Mouse (Mus musculus) cerebellum, postnatal 14 days (tissue): ENCODE measurements around the gene Hspa2.
A peak's percentile ranks its signal among the peaks of the same experiment; 100 is the strongest.

Source experiments
- DNase-seq, 2 experiments: peaks; one replicate each; pipeline ENCODE4 v3.0.0; 2021; ENCODE audit warnings: mixed read lengths in 2 of 2

Gene Hspa2

DNA sequence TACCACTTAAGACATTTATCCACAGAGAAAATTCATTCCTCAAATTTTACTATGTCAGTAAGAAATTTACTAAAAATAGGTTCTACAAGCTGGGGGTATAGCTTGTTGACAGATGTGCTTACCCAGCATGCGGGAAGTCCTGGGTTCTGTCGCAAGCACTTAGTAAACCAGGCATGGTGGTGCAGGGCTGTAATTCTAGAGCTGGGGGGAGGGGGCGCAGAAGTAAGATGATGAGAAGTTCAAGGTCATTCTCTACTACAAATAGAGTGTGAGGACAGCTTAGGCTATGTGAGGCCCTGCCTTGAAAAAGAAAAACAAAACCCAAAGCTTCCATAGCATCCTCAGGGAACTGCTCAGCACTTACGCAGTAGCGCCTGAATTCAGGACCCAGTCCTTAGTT is 25.4 kb upstream of the Hspa2 start:
- no peak for DNase-seq

DNA sequence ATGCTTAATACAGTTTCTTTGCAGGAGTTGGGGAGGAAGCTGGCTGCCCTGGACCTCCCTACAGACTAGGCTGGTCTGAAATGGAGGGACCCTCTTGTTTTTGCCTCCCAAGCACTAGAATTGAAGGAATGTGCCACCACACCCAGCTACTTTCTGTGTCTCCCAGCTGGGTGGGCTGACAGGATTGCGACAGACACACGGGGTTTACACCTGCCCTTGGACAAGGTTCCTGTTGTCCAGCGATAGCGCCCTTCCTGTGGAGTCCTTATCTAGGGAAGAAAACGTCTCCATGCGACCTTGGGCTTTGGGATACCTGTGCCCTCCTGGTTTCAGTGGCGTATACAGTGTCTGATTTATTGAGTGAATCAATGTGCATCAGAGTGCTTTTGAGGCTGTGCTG is 23.8 kb upstream of the Hspa2 start:
- no peak for DNase-seq

DNA sequence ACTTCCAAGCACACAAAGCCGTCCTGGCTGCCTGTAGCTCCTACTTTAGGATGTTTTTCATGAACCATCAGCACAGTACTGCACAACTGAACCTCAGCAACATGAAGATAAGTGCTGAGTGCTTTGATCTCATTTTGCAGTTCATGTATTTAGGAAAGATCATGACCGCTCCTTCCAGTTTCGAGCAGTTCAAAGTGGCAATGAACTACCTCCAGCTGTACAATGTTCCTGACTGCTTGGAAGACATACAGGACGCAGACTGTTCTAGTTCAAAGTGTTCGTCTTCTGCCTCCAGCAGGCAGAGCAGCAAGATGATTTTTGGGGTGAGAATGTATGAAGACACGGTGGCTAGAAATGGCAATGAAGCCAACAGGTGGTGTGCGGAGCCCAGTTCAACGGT is 18.6 kb upstream of the Hspa2 start:
- no peak for DNase-seq

DNA sequence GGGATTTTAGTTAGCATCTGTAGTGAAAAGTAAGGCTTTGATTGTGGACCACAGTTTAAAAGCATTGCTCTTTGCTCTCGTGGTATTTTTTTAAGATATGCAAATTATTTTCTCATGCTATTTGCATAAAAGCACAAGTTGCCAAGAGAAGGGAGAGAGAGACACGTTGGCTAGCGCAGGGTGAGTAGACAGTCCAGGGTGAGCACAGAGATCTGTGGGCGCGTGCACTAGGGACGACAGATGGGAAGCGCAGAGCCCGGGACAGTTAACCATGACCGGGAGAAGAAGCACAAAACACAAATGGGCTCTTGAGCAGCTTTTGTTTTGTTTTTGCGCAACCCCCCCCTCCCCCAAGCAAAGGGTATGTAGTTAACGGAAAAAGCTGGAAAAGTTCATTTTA is 15.2 kb upstream of the Hspa2 start:
- DNase-seq: peak; percentile 54 to 58

DNA sequence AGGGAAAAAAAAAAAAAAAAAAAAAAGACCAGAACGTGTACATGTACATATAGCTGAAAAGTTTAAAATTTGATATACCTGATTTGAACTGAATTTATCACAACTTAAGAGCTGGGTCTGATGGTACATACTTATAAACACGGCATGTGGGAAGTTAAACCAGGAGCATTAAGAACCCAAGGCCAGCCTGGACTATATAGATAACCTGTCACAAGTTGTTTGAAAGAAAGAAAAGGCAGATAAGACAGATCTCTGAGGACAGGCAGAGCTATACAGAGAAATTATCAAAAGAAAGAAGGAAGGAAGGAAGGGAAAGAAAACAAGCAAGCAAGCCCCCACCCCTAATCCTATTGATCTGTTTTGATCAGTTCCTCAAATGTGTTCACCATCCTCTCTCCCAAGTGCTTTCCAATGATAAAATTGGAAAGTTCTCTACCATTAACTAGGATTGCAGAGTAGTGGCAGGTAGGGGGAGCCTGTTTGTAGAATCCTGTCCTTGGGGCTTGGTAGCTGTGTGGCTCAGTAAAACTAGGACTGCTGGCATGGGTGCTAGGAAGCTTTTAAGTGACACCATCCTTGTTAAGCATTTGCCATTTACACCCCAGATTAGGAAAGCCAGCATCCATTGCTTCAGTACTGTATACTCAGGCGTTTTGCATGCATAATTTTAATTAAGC is 12.2 kb upstream of the Hspa2 start:
- no peak for DNase-seq

DNA sequence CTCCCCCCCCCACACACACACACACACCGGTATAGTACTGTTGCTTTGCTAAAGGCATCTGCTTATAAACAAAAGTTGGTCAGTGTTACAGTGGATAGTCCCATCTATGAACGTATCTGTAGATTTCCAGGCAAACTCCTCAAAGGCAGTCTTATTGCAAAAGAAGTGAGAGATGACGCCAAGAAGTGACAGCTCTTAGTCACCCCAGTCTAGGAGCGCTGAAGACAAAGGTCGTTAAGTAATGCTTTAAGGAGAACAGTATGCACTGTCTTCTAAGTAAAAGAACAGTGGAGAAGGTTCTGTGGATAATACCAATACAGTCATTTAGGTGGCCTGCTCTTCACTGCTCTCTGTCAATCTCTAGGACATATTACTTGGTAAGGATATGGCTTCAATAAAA is 11.0 kb upstream of the Hspa2 start:
- no peak for DNase-seq

DNA sequence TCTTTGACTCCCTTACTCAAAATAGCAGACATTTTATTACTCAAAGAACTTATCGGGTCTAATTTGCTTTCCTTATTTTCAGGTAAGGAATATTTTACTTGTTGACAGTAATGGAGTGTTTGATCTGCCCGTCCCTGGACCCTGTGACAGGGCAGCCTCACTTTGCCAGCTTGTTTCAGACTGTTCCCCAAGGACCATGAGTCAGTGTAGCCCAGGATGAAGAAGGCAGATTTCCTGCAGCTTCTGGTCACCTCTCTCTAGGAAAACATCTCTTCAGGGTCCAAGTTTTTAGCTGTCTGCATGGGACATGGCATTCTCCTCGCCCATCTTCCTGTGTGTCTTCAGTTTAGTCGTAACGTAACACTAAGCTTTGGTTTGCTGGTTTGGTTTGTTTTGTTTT is 6.7 kb upstream of the Hspa2 start:
- no peak for DNase-seq

DNA sequence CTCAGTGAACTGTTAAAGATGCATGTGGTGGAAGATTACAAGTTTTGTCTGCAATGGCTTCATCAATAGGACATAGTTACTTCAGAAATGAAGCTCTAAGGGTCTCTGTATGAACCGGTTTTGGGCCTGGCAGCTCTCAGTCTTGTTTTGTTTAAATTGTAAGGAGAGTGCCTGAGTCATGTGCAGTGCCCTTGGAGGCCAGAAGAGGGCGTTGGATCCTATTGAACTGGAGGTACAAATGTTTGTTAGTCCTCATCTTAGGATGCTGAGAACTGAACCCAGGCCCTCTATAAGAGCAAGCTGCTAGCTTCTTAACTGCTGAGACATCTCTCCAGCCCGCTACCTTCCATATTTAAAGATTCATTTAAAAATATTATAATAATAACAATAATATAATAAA is 2.3 kb upstream of the Hspa2 start:
- DNase-seq: peak in 1 of 2 experiments; percentile 23

DNA sequence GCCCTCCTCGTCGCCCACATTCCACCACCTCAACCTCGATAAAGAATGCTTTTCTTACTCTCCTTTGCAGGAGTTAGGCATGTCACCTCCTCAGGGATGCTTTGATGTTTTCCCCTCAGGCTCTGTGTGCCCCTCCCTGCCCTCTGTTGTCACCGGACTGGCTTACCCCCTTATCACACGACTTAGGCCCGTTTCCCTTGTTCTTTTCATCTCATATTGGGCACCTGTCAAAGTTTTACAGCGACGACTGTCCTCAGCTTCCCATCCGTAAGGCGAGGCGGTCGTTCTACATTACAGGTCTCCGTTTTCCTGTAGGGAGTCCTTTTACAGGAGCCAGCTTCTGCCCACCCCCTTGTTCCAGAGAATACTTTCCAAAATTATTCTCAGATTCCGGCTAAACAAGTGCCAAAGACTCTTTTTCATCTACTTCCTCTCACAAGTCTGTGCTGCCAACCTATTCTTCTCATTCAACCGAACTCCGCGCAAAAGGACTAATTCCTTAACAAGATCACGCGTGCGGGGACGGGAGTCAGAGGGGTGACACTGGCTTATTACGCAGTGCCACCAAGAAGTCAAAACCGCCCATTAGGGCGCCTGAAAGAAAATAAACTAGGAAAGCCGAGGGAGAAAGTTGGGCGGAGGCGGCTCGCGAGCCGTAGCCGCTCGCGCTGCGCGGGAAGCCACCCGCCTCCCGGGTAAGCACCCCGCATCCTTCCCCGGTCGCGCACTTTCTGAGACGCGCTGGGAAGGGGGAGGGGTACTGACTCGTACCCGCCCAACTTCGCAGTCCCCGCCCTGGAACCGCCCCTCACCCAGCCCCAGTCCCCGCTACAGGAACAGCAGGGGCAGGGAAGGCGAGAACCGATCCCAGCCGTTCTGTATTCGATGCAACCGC is 738 bp upstream of the Hspa2 start:
- no peak for DNase-seq

DNA sequence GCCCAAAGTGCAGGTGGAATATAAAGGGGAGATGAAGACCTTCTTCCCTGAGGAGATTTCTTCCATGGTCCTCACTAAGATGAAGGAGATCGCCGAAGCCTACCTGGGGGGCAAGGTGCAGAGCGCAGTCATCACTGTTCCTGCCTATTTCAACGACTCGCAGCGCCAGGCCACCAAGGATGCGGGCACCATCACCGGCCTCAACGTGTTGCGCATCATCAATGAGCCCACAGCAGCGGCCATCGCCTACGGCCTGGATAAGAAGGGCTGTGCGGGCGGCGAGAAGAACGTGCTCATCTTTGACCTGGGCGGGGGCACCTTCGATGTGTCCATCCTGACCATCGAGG is 833 bp downstream of the Hspa2 start:
- no peak for DNase-seq

DNA sequence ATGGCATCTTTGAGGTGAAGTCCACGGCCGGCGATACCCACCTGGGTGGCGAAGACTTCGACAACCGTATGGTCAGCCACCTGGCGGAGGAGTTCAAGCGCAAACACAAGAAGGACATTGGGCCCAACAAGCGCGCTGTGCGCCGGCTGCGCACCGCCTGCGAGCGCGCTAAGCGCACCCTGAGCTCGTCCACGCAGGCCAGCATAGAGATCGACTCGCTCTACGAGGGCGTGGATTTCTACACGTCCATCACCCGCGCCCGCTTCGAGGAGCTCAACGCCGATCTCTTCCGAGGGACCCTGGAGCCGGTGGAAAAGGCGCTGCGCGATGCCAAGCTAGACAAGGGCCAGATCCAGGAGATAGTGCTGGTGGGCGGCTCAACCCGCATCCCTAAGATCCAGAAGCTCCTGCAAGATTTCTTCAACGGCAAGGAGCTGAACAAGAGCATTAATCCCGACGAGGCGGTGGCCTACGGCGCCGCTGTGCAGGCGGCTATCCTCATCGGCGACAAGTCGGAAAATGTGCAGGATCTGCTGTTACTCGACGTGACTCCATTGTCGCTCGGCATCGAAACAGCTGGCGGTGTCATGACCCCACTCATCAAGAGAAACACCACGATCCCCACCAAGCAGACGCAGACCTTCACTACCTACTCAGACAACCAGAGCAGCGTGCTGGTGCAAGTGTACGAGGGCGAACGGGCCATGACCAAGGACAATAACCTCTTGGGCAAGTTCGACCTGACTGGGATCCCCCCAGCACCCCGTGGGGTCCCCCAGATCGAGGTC is 1.4 kb downstream of the Hspa2 start:
- DNase-seq: peak; percentile 61 to 68

DNA sequence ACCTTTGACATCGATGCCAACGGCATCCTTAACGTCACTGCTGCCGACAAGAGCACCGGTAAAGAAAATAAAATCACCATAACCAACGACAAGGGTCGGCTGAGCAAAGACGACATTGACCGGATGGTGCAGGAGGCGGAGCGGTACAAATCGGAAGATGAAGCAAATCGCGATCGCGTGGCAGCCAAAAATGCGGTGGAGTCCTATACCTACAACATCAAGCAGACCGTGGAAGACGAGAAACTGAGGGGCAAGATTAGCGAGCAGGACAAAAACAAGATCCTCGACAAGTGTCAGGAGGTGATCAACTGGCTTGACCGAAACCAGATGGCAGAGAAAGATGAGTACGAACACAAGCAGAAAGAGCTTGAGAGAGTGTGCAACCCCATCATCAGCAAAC is 2.0 kb downstream of the Hspa2 start:
- peak in 1 of 2 experiments; percentile 28 for DNase-seq

DNA sequence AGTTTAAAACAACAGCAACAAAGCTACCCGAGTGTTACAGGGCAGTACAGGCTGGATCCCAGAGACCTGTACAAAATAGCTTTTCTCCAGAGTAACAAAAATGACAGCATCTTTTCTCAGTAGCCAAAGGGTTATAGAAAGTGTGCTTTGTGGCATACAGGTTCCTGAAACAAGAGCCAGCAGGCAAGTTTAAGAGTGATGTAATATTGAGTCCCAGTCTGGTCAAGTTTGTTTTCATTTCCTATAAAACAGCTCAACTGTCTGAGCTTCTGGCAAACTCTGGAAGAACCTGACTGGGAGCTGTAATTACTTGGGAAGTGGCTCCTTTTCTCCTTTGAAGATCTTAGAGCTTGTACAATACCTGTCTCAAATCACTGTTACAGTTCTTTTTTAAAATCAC is 3.2 kb downstream of the Hspa2 start:
- no peak for DNase-seq

DNA sequence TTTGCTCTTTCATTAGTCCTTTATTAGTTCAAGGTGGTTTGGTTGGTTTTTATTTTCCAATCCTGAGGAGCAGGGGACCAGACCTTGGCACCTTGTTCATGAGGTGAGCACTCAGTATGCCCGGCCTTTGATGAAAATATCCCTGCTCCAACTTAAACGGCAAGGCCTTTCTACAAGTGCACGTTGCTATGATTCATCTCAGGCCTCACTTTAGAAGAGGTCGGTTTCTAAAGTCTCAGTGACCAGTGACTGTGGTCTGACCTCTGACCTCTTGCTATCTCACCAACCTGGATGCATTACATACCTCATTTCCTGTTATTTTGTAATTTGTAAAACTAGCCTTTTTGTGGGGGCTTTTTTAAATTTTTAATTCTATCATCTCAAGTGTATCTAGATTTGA is 5.2 kb downstream of the Hspa2 start:
- no peak for DNase-seq

DNA sequence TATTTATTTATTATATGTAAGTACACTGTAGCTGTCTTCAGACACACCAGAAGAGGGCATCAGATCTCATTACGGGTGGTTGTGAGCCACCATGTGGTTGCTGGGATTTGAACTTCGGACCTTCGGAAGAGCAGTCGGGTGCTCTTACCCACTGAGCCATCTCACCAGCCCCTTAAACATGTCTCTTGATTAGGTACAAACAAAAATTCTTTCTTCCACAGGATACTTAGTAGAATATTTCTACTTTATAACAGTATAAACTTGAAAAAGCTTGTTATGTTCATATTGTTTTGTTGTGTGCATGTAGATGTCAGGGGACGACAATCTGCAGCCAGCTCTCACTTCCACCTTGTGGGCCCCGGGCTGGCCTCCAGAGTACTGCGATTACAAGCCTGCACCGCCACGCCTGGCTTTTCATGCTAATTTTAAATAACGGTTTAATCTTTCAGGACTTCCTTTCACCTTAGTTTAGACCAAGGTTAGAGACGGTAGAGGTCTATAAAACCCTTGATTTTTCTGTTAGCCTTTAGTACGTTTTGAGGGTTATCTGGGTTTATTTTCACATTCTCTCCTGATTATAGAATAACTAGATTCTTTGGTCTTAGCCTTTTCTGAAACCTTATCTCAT is 11.5 kb downstream of the Hspa2 start:
- no peak for DNase-seq

DNA sequence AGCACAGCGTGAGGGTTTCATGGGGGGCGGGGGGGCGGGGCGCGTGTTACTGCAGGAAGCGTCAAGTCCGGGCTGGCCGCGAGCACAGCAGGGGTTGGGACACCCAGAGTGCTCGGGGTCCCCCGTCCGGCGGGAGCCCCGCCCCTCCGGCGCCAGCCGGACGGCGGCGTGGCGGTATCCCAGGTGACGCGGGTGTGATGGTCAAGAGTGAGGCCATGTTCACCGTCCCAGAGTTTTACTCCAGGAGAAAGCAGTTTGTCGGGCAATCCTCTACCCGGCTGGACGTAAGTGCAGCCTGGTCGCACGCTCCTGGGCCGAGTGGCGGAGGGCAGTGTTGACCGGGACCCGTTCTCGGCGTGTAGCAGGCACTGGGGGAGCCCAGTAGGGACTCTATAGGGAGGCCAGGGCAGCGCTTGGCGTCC is 13.5 kb downstream of the Hspa2 start, which contains the start of gene Ppp1r36:
Gene Ppp1r36 (plus strand): TSS at position 106 of the 422 bp plus-strand sequence.
- no peak for DNase-seq

DNA sequence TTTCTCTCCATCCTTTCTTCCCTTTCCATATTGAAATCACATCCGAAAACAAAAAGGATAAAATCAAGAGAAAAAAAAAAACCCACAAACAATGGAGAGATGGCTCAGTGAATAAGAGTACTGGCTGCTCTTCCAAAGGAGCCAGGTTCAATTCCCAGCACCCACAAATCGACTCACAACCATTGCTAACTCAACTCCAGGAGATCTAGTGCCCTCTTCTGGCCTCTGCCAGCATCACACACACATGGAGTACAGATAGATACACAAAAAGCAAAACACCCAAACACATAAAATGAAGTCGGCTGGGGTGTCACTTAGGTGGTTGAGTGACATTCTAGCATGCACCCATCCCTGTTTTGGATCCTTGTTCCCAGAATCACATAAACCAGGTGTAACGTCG is 14.4 kb downstream of the Hspa2 start:
- no peak for DNase-seq

DNA sequence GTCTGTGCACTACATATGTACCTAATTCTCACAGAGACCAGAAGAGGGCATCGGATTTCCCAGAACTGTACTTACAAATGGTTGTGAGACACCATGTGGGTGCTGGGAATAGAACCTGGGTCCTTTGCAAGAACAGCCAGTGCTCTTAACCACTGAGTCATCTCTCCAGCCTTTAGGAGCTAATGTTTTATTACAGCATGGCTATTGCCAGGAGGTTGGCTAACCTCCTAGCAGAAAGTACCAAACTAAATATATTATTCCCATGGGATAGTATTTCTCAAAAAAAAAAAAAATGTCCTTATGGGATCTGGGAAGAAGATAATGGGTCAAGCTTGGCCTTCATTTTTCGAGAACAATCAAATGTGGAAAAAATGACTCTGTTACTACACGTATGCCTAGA is 21.3 kb downstream of the Hspa2 start:
- no peak for DNase-seq

DNA sequence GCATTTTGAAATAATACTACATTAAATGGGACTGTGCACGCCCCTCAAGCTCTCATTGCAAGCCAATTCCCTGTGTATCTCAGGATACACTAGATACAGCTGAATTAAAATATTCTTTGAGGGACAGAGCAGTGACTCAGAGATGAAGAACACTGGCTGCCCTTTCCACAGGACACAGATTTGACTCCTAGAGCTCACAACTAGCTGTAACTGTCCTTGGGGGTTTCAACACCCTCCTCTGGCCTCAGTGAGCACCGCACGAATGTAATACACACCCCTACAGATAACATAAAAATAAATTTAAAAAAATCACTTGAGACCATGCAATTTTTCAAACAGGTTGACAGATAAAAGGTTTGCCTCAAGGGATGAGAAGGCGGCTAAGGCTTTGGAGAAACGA is 23.6 kb downstream of the Hspa2 start:
- DNase-seq: no peak

DNA sequence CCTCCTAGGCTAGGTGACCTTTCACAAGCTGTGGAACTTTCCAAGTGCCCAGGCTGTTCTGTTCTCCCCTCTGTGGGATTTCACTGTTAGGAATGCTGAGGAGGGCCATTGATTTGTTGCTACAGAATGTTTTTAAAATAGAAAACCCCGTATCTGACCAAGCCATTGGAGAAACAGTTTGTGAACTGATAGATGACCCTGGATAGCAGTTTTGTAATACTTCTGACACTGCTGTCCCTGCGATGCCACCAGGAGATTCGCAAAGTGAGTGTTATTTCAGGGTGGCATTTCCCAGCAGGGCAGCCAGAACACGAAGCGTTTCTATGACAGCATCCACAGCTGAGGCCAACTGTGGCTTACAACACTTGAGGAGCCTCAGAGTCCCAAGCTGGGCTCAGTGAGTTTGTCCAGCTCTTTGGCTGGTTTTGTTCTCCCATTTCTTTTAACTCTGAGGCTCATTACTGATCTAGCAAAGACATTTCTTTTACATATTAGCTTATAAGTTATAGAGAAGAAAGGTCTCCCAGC is 27.0 kb downstream of the Hspa2 start:
- DNase-seq: no peak

DNA sequence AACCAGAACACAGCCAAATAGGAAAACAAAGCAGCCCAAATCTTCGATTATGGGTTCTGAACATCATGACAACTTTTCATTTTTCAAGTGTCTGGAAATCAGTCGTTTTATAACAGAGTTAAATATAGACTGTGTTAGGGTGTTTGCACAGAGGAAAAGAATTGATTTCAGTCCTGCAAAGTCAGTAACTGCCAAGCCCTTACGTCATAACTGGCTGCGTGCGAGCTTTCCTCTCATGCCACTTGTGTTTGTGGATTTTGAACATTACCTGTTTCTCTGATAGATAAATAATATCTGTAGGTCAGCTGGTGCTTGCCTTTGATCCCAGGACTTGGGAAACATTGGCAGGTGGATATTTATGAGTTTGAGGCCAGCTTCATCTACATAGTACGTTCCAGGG is 27.5 kb downstream of the Hspa2 start:
- no peak for DNase-seq

DNA sequence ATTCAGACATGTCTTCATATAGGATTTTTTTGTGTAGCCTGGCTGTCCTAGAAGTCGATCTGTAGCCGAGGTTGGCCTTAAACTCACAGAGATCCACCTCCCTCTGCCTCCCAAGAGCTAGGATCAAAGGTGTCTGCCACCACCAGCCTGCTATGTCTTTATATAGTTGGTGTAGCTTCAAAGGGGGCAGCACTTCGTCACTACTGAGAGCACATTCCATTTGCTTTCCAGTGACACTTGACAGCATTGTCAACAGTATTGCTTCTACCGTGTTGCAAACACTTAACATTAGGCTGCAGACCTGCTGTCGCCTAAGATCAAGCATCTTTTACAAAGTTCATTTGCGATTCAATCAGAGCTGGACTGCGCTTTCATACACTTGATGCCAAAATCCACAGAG is 30.1 kb downstream of the Hspa2 start:
- no peak for DNase-seq

DNA sequence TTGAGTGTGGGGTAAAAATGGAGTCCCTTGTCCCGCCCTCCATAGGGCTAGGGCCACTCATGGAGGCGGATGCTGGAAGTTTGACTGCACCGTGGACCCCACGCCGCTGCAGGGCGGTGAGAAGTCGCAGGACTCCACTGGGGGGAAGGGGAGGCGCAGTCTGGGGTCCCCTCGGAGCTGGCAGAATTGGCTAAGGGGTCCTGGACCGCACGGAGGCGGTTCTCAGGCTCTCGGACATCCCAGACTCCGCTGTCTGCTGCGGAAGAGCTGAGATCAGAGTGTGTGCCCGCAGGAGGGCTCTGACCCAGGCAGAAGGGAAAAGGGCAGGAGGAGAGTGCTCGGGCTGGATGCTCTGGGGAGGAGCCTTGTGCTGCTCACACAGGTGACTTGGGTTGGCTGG is 31.1 kb downstream of the Hspa2 start:
- no peak for DNase-seq
